Mouse (Mus musculus) heart, postnatal 0 days (tissue): ENCODE measurements around the gene Tmem60. TPM values are rescaled to one million over a fixed set of nuclear protein-coding genes. Genes with fewer than 3 reads are reported as not detected.

Experiments
- ATAC-seq: fragments of 200-750 bp; cut with Nextera tagmentation; 2 replicates; pipeline ENCODE4 v1.8.0; 2017; ENCODE audit warnings: low read depth, moderate number of reproducible peaks, moderate library complexity; ENCODE audit not compliant: insufficient read depth
- DNase-seq: peaks from one replicate; pipeline ENCODE4 v3.0.0-alpha.2; 2016; ENCODE audit warnings: low spot score
- H3K27ac ChIP-seq: fragments of 300-500 bp; sonication (generic); 2 replicates; pipeline ENCODE4 v1.5.1; 2014; ENCODE audit warnings: low read depth, mild to moderate bottlenecking
- H3K27me3 ChIP-seq: fragments of 300-500 bp; sonication (generic); 2 replicates; pipeline ENCODE4 v1.6.1; 2014; ENCODE audit warnings: low read length, mixed read lengths; ENCODE audit not compliant: control insufficient read depth, insufficient read depth
- H3K36me3 ChIP-seq: fragments of 300-500 bp; sonication (generic); replicated peaks from 2 replicates; pipeline ENCODE4 v1.6.1; 2014; ENCODE audit warnings: low read length, mixed read lengths; ENCODE audit not compliant: control insufficient read depth, insufficient read depth
- H3K4me1 ChIP-seq: fragments of 300-500 bp; sonication (generic); 2 replicates; pipeline ENCODE4 v1.6.1; 2014; ENCODE audit warnings: antibody characterized with exemption; ENCODE audit not compliant: control insufficient read depth, insufficient read depth
- H3K4me2 ChIP-seq: fragments of 300-500 bp; sonication (generic); 2 replicates; pipeline ENCODE4 v1.6.1; 2014; ENCODE audit warnings: low read depth, mild to moderate bottlenecking, low read length, moderate library complexity
- H3K4me3 ChIP-seq: fragments of 300-500 bp; sonication (generic); 2 replicates; pipeline ENCODE4 v1.5.1; 2014; ENCODE audit warnings: low read depth, low read length
- H3K9ac ChIP-seq: fragments of 300-500 bp; sonication (generic); replicated peaks from 2 replicates; pipeline ENCODE4 v1.6.1; 2014; ENCODE audit warnings: low read depth, low read length, mixed read lengths
- H3K9me3 ChIP-seq: fragments of 300-500 bp; sonication (generic); replicated peaks from 2 replicates; pipeline ENCODE4 v1.6.1; 2016; ENCODE audit warnings: low read length; ENCODE audit not compliant: control insufficient read depth
- CTCF ChIP-seq: IDR thresholded peaks from 2 replicates; pipeline ENCODE4 v1.5.1; 2016; ENCODE audit warnings: antibody characterized with exemption, control low read depth, low read depth
- EP300 ChIP-seq: IDR thresholded peaks from 2 replicates; pipeline ENCODE4 v1.6.1; 2016; ENCODE audit warnings: antibody characterized with exemption, low read depth
- WGBS: fragments of 180-500 bp; shearing (Covaris S2); extraction: QIAGEN DNeasy Blood & Tissue Kit; methylation state at CpG from one replicate; pipeline ENCODE4 v1.1.7; 2014; 5-methylcytosine and 5-hydroxymethylcytosine counted together
- polyA plus RNA-seq: library from polyadenylated mRNA; unstranded; fragments of >200 nt; fragmentation: Nextera tagmentation; extraction: Ambion mirVana; gene quantifications from 2 replicates; pipeline ENCODE4 v1.2.1, GENCODE M21; 2015
- total RNA-seq: library from RNA; depleted of rRNA; stranded (reverse); fragments of >200 nt; gene quantifications from 2 replicates; pipeline ENCODE4 v1.2.3, GENCODE M21; 2014; ENCODE audit warnings: low replicate concordance

Gene Tmem60
- total and polyA plus RNA-seq, 2 experiments from 2014 or later: 8.4 to 57.5 TPM

DNA sequence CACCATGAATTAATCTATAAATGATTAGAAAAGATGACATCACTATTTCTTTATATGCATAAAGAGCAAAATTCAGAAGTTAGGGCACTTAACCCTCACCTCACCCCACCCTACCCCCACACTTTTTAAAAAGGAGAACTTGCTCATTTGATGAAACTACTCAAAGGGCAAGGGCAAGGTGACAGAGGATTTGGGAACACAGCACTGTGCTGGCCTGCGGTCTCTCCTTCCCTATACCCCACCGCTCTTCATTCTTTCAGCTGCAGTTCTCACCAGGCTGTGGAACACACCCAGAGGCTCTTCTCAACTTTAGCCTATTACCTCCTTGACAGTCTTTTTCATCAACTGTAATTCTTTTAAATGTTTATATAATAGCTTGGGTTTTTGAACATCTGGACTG is 35.0 kb upstream of the Tmem60 start:
- no peaks in the 10 kb centered on the region for H3K9me3 ChIP-seq
- TF ChIP-seq EP300 (no peak), CTCF (no peak)
- 94% methylated on average over 2 of the region's 2 CpGs for WGBS
- H3K27ac ChIP-seq: no peak overlapping the region
- ATAC-seq: no peak
- H3K4me2 ChIP-seq: no peak overlapping the region
- no peaks in the 10 kb centered on the region for H3K27me3 ChIP-seq
- no peak overlapping the region for H3K9ac ChIP-seq
- H3K36me3 ChIP-seq: no peaks in the 10 kb centered on the region
- H3K4me1 ChIP-seq: no peaks in the 10 kb centered on the region
- no peak overlapping the region for H3K4me3 ChIP-seq
- DNase-seq: no peak

DNA sequence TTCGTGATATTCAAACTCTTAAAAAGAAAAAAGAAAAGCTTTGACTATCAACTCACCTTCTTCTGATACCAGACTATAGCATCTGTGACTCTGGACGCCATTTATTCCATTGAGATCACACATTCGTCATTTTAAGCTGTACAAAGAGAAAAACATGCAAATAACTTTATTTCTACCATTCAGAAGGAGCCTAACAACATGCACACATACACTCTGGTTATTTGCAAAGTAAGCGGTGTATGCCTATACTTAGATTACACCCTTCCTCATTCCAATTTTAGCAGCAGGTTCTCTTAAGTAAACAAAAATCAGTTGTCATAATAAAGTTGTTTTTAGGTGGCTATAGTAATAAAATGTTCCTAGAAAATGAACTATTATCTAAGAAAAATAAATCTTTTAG is 26.9 kb upstream of the Tmem60 start:
- Histone ChIP-seq H3K27me3 (no peaks in the 10 kb centered on the region), H3K4me3 (no peak overlapping the region), H3K36me3 (no peaks in the 10 kb centered on the region), H3K4me1 (no peaks in the 10 kb centered on the region), H3K9me3 (no peaks in the 10 kb centered on the region), H3K4me2 (no peak overlapping the region), H3K9ac (no peak overlapping the region), H3K27ac (no peak overlapping the region)
- 79% methylated on average over 4 of the region's 4 CpGs for WGBS
- TF ChIP-seq EP300: no peak
- no peak for TF ChIP-seq CTCF
- DNase-seq (no peak), ATAC-seq (no peak)

DNA sequence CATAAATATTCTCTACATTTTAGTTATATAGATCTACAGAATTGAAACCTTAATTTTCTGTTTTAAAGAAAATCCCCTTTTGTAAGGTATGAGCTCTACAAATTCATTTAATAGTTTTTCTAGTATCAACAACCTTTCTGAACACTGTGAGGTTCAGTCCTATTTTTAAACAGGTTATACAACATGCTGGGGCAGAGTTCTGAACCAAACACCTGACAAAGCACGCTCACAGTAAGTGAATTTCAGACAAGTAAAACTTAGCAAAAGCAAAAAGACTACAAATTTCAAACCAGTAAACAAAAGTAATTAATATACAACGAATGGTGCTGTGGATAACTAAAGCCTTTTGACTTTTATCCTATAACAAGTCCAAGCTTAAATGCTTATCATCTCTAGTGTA is 23.6 kb upstream of the Tmem60 start:
- TF ChIP-seq CTCF (no peak), EP300 (no peak)

DNA sequence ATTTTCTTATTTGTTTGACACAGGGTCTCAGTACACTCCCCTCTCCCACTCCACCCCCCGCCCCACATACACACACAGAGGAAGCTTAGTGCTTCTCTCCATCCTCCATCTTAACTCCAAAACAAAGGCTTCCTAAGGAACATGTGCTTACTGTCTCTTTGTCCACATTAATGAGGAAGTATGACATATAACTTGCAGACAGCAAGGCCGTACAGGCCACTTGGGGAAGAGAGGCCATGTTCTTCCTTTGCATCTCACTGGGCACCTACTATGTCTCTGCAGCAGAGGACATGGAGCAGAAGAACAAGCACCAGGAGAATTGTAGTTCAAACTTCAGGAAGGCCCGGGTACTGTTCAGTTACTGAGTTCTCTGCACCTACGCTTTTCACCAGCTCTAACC is 21.4 kb upstream of the Tmem60 start:
- H3K9ac ChIP-seq: no peak overlapping the region
- H3K36me3 ChIP-seq: no peaks in the 10 kb centered on the region
- H3K4me1 ChIP-seq: peaks cover 4% of the 10 kb centered on the region; the same call in 1 of the 2 replicates
- DNase-seq (no peak), ATAC-seq (no peak)
- TF ChIP-seq EP300: no peak
- no peak for TF ChIP-seq CTCF
- 83% methylated on average over 4 of the region's 4 CpGs for WGBS
- H3K27me3 ChIP-seq: no peaks in the 10 kb centered on the region
- no peak overlapping the region for H3K4me3 ChIP-seq
- no peak overlapping the region for H3K27ac ChIP-seq
- H3K4me2 ChIP-seq: no peak overlapping the region
- H3K9me3 ChIP-seq: no peaks in the 10 kb centered on the region

More for the DNA sequence above, 23.6 kb upstream of the Tmem60 start:
- Histone ChIP-seq H3K9me3 (no peaks in the 10 kb centered on the region), H3K27me3 (no peaks in the 10 kb centered on the region), H3K9ac (no peak overlapping the region), H3K4me2 (no peak overlapping the region), H3K4me3 (no peak overlapping the region), H3K4me1 (no peaks in the 10 kb centered on the region), H3K27ac (no peak overlapping the region), H3K36me3 (no peaks in the 10 kb centered on the region)
- no peak for DNase-seq
- 87% methylated on average over 2 of the region's 2 CpGs for WGBS
- ATAC-seq: no peak

DNA sequence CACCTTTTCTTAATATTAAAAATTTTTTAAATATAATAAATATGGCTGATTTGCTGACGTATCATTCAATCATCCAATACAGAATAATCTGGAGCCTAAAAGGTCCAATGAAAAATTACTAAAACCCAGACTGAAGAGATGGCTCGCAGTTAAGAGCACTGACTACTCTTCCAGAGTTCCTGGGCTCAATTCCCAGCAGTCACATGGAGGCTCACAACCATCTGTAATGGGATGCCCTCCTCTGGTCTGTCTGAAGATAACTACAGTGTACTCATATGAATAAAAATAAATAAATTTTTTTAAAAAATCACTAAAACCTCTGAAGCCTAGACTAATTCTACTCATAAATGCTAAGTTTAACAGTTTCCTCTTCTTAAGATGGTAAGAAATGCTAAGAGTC is 20.1 kb upstream of the Tmem60 start:
- ATAC-seq (no peak), DNase-seq (no peak)
- no peaks in the 10 kb centered on the region for H3K27me3 ChIP-seq
- H3K4me2 ChIP-seq: no peak overlapping the region
- H3K4me1 ChIP-seq: peaks cover 4% of the 10 kb centered on the region; the same call in 1 of the 2 replicates
- H3K36me3 ChIP-seq: no peaks in the 10 kb centered on the region
- no peaks in the 10 kb centered on the region for H3K9me3 ChIP-seq
- no peak for TF ChIP-seq EP300
- TF ChIP-seq CTCF: no peak; the same call in 1 of the 2 replicates
- H3K27ac ChIP-seq: no peak overlapping the region
- H3K4me3 ChIP-seq: no peak overlapping the region
- no peak overlapping the region for H3K9ac ChIP-seq
- 78% methylated on average over 2 of the region's 2 CpGs for WGBS

DNA sequence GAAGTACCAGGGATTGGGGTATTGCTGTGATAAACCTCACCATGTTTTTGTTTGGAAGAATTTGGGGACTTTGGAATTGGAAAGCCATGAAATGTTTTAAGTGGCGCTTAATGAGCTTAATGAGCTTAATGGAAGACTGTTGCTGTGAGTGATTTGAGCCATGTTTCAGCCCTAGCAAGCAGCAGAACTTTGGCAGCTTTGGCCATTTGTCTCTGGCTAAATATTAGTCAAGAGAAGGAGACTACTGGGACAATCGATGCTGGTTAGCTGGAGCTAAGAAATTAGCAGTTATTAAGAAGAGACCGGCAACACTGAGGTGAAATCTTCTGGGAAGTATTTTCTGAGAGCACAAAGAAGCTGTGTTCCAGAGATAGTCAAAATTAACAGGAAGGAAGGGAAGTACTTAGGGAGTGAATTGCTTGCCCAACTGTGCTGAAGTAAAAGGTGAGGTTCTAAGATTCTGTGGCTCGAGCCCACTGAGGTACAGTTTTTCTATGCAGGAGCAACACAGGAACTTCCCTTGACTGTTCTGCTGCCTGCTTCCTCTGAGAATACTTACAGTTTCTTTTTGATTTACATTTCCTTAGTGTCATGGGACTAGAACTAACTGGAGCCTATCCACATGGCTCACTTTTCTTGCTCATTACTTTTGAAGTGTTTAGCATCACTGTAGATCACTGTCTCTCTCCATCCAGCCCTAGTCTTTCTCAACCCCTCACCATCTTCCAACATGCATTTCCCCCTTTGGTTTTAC is 17.6 kb upstream of the Tmem60 start:
- Histone ChIP-seq H3K27ac (no peak overlapping the region), H3K9me3 (no peaks in the 10 kb centered on the region), H3K4me2 (no peak overlapping the region), H3K4me3 (no peak overlapping the region), H3K4me1 (peaks cover 4% of the 10 kb centered on the region; the same call in 1 of the 2 replicates), H3K36me3 (no peaks in the 10 kb centered on the region), H3K27me3 (no peaks in the 10 kb centered on the region), H3K9ac (no peak overlapping the region)
- no peak for ATAC-seq
- no peak for DNase-seq
- 71% methylated on average over 4 of the region's 4 CpGs for WGBS
- no peak for TF ChIP-seq CTCF
- no peak for TF ChIP-seq EP300
